Mouse (Mus musculus) liver, adult 2 months (tissue): ENCODE data around the gene Fcf1.

Experiments used
- CTCF ChIP-seq: fragments of 200-500 bp; IDR thresholded peaks from 2 replicates; pipeline ENCODE4 v1.5.1; 2011; ENCODE audit warnings: low read depth, low read length, control low read depth
- POLR2A ChIP-seq: fragments of 200-500 bp; IDR thresholded peaks from 2 replicates; pipeline ENCODE4 v1.6.1; 2011; ENCODE audit warnings: low read length, control low read depth; ENCODE audit not compliant: insufficient read depth; ENCODE audit errors: extremely low read depth

GRCm38 (mm10) chr12:84944813-84945553 lies 25.7 kb upstream of the Fcf1 start:
- no peak for TF ChIP-seq POLR2A
- no peak for TF ChIP-seq CTCF
